Mouse (Mus musculus) embryonic facial prominence, embryonic 15.5 days (tissue): ENCODE results near the gene Cacna1c. TPM values are rescaled to one million over a fixed set of nuclear protein-coding genes. Genes with fewer than 3 reads are reported as not detected.
A peak's percentile ranks its signal among the peaks of the same experiment; 100 is the strongest.
"Not testable (repeated sequence)": the region's sequence is repeated elsewhere in the genome, so short reads cannot be mapped to it uniquely, and the experiment has no call there.

Source experiments
- ATAC-seq: fragments of 200-750 bp; cut with Nextera tagmentation; 2 replicates; pipeline ENCODE4 v1.8.0; 2017; ENCODE audit warnings: low read depth, moderate TSS enrichment; ENCODE audit not compliant: insufficient number of reproducible peaks, low FRiP score, low TSS enrichment
- H3K27ac ChIP-seq: fragments of 300-500 bp; sonication (generic); replicated peaks from 2 replicates; pipeline ENCODE4 v1.5.1; 2015; ENCODE audit warnings: mild to moderate bottlenecking, inconsistent platforms
- H3K27me3 ChIP-seq: fragments of 300-500 bp; sonication (generic); 2 replicates; pipeline ENCODE4 v1.6.1; 2015; ENCODE audit warnings: inconsistent platforms
- H3K36me3 ChIP-seq: fragments of 300-500 bp; sonication (generic); 2 replicates; pipeline ENCODE4 v1.6.1; 2015; ENCODE audit warnings: mild to moderate bottlenecking, inconsistent platforms
- H3K4me1 ChIP-seq: fragments of 300-500 bp; sonication (generic); 2 replicates; pipeline ENCODE4 v1.6.1; 2015; ENCODE audit warnings: inconsistent platforms
- H3K4me2 ChIP-seq: fragments of 300-500 bp; sonication (generic); replicated peaks from 2 replicates; pipeline ENCODE4 v1.6.1; 2015; ENCODE audit warnings: mild to moderate bottlenecking, inconsistent platforms
- H3K4me3 ChIP-seq: fragments of 300-500 bp; sonication (generic); replicated peaks from 2 replicates; pipeline ENCODE4 v1.5.1; 2015; ENCODE audit warnings: mild to moderate bottlenecking, inconsistent platforms
- H3K9ac ChIP-seq: fragments of 300-500 bp; sonication (generic); 2 replicates; pipeline ENCODE4 v1.6.1; 2015; ENCODE audit warnings: inconsistent platforms
- H3K9me3 ChIP-seq: fragments of 300-500 bp; sonication (generic); replicated peaks from 2 replicates; pipeline ENCODE4 v1.6.1; 2016; ENCODE audit warnings: inconsistent platforms
- WGBS: fragments of 180-500 bp; shearing (Covaris S2); methylation state at CpG from one replicate; pipeline ENCODE4 v1.1.7; 2015; 5-methylcytosine and 5-hydroxymethylcytosine counted together
- polyA plus RNA-seq: library from polyadenylated mRNA; unstranded; fragments of >200 nt; fragmentation: Nextera tagmentation; extraction: Ambion mirVana; gene quantifications from 2 replicates; pipeline ENCODE4 v1.2.1, GENCODE M21; 2015

Cacna1c gene
- polyA plus RNA-seq, 1 experiment from 2014 or later = 5.0 TPM

GRCm38 (mm10) chr6:118594070-118594469 is 602.1 kb downstream of the Cacna1c start:
- Histone ChIP-seq H3K4me3 (peak overlapping the region; percentile 34), H3K27me3 (peaks cover 14% of the 10 kb centered on the region; the same call in 1 of the 2 replicates), H3K4me1 (peaks cover 11% of the 10 kb centered on the region), H3K4me2 (peak overlapping the region; percentile 54), H3K27ac (no peak overlapping the region), H3K9me3 (no peaks in the 10 kb centered on the region), H3K36me3 (no peaks in the 10 kb centered on the region), H3K9ac (no peak overlapping the region)
- WGBS = 39% methylated on average over 10 of the region's 10 CpGs
- ATAC-seq = 0 out of 2 replicates have a peak, but pooled peaks have one; percentile 50

DNA sequence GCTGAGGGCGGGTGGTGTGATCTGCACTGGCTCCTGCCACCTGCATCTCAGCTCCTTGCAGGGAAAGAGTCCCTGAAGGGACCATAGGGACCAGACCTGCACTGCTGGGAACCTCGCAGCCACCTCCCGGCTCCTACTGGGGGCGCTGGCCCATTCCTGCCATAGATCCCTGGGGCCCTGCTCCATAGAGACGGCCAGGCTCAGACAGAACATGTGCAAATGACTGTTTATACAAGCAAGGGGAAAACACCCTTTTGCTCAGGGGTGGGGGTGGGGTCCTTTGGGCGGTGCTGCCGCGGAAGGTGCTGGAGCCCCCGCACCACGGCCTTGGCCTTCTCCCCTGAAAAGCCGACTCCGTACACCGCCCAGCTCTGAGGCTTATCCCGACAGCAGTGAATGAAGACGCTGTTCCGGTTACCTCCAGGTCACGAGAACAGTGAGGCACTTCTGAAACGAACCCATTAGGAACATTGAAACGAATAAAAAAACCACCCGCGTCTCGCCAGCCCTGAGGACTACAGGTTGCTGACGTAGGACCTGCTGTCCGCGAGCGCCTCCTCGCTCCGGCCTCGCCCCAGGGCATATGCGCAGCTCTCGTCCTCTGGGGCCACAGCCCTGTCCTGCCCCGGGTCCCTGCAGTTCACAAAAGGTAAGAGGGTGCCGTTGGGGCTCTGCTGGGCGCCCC is 602.7 kb downstream of the Cacna1c start:
- WGBS = 12% methylated on average over 34 of the region's 34 CpGs
- Histone ChIP-seq H3K36me3 (no peaks in the 10 kb centered on the region), H3K4me2 (peak overlapping the region; percentile 54), H3K27ac (no peak overlapping the region), H3K4me3 (peak overlapping the region; percentile 34), H3K4me1 (peaks cover 11% of the 10 kb centered on the region), H3K9me3 (no peaks in the 10 kb centered on the region), H3K9ac (no peak overlapping the region), H3K27me3 (peaks cover 14% of the 10 kb centered on the region; the same call in 1 of the 2 replicates)
- 0 out of 2 replicates have a peak, but pooled peaks have one; percentile 41 for ATAC-seq

DNA sequence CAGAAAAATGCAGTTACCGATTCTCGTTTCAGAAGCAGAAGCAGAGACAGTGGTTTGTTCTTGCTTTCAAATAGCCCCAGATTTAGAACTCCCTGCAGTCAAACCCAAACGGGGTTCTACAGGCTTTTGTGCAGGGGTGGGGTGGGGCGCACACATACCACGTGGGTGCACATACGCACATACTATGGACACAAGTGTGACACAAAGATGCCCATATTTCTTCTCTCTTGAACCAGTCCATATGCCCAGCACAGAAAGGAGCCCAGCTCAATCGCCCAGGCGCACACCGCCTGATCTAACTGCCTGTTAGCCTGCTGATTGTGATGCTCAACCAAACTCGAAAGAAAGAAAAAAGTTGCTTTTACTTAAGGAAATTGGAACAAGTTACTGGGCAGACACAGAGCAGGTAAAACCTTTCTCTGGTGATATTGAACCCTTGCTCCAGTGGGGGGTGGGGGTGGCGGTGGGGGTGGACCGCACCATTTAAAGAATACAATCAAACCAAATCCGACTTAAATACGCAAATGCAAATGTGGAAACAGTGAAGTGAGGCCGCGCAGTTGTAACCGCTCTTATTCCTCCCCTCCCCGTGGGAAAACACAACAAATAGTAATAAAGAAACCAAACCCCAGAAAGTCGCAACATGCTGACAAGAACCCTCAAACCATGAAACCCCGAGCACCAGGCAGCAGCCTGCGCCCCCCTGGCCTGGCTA is 603.4 kb downstream of the Cacna1c start:
- H3K9me3 ChIP-seq = no peaks in the 10 kb centered on the region
- peak overlapping the region; percentile 54 for H3K4me2 ChIP-seq
- peaks cover 11% of the 10 kb centered on the region for H3K4me1 ChIP-seq
- no peak overlapping the region for H3K27ac ChIP-seq
- H3K27me3 ChIP-seq = peaks cover 14% of the 10 kb centered on the region; the same call in 1 of the 2 replicates
- H3K36me3 ChIP-seq = no peaks in the 10 kb centered on the region
- no peak overlapping the region for H3K9ac ChIP-seq
- H3K4me3 ChIP-seq = peak overlapping the region; percentile 34
- WGBS = 35% methylated on average over 21 of the region's 21 CpGs
- ATAC-seq = no peak

- not testable (repeated sequence) for H3K9ac ChIP-seq, H3K27me3 ChIP-seq, H3K9me3 ChIP-seq, ATAC-seq, H3K36me3 ChIP-seq, H3K4me2 ChIP-seq, H3K27ac ChIP-seq, H3K4me1 ChIP-seq, H3K4me3 ChIP-seq
- 76% methylated on average over 4 of the region's 4 CpGs for WGBS
Measured at GRCm38 (mm10) chr6:118578741-118579140, 617.5 kb downstream of the Cacna1c start.

- H3K4me2 ChIP-seq = no peak overlapping the region
- no peaks in the 10 kb centered on the region for H3K27me3 ChIP-seq
- no peak overlapping the region for H3K9ac ChIP-seq
- WGBS = 47% methylated on average over 6 of the region's 6 CpGs
- no peak overlapping the region for H3K27ac ChIP-seq
- no peak for ATAC-seq
- no peaks in the 10 kb centered on the region for H3K4me1 ChIP-seq
- no peak overlapping the region for H3K4me3 ChIP-seq
- H3K36me3 ChIP-seq = no peaks in the 10 kb centered on the region
- no peaks in the 10 kb centered on the region for H3K9me3 ChIP-seq
Measured at GRCm38 (mm10) chr6:118574351-118574750, 621.9 kb downstream of the Cacna1c start.

GRCm38 (mm10) chr6:118567816-118568215 is 628.4 kb downstream of the Cacna1c start:
- no peak for ATAC-seq
- WGBS = 92% methylated on average over 3 of the region's 3 CpGs
- Histone ChIP-seq H3K27me3 (no peaks in the 10 kb centered on the region), H3K9ac (no peak overlapping the region), H3K36me3 (no peaks in the 10 kb centered on the region), H3K4me3 (no peak overlapping the region), H3K27ac (no peak overlapping the region), H3K9me3 (no peaks in the 10 kb centered on the region), H3K4me1 (peaks cover 7% of the 10 kb centered on the region), H3K4me2 (no peak overlapping the region)

DNA sequence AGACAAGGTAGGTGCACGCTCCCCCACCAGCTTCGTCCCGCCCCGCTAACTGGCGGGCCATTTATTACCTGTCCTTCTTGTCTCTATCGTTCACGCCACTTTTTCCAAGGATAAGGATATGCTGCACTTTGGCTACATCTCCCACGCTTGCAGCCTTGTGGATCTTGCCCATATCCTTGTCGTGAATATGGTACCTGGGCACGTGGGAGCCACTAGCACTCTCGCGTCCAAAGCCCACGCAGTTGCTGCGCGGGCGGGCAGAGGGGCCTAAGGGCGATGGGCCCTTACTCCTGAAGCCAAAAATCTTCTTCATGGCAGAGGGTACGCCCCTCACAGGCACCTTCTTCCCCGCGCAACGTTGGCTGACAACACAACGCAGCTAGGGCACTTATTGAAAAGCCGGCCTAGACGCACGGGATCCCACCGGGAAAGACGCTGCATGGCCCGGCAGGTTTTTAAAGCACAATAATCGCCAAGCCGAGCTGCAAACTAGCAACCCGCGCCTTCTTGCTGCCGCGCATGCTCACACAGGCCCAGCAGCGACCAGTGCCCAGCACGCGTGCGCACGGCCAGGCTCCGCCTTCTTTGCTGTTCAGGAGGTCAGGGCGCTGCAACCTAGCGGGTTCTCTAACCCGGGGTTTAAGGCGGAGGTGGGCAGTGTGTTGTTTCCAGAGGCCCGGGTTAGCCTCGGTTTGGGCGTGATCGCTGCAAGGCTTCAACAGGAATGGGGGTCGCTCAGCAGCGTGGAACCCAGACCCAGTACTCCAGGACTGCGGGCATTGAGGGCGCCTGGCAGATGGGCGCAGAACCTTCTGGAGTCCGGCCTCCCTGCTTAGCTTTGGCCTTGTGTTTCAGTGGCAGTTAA is 634.2 kb downstream of the Cacna1c start, which contains the start of gene Ankrd26:
TSS of gene Ankrd26 (minus strand) at position 482 of the 865 bp plus-strand sequence.
- Histone ChIP-seq H3K4me1 (peaks cover 27% of the 10 kb centered on the region), H3K27me3 (no peaks in the 10 kb centered on the region), H3K9ac (peak within 1 kb of the TSS; percentile 76), H3K9me3 (no peaks in the 10 kb centered on the region), H3K36me3 (peaks cover 16% of the 10 kb centered on the region), H3K4me3 (peak within 1 kb of the TSS; percentile 76), H3K27ac (peak within 1 kb of the TSS; percentile 83), H3K4me2 (peak within 1 kb of the TSS; percentile 91)
- peak; percentile 92 for ATAC-seq
- WGBS = 5% methylated on average over 54 of the region's 54 CpGs

DNA sequence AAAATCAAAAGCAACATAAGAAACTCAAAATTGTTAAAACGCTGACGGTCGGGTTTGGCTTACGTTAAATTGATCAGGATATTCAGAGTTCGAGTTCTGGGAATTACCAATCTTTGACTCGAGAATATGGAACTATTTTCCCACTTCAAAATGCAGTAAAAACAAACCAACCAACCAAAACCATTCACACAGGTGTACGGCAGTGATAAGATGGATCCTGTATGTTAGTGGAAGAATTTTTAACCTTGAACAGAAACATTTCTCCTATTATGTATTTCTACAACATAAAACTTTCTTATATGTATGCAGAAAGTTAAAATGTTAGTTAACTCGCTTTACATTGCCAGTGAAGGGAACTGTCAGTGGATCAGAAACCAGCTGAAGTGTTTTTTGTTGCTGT is 635.0 kb downstream of the Cacna1c start:
- H3K27ac ChIP-seq = no peak overlapping the region
- no peaks in the 10 kb centered on the region for H3K27me3 ChIP-seq
- H3K36me3 ChIP-seq = peaks cover 21% of the 10 kb centered on the region
- H3K9ac ChIP-seq = peak overlapping the region; percentile 76
- 73% methylated on average over 8 of the region's 8 CpGs for WGBS
- H3K4me2 ChIP-seq = peak overlapping the region; percentile 91
- ATAC-seq = no peak
- peaks cover 27% of the 10 kb centered on the region for H3K4me1 ChIP-seq
- peak overlapping the region; percentile 76 for H3K4me3 ChIP-seq
- no peaks in the 10 kb centered on the region for H3K9me3 ChIP-seq

DNA sequence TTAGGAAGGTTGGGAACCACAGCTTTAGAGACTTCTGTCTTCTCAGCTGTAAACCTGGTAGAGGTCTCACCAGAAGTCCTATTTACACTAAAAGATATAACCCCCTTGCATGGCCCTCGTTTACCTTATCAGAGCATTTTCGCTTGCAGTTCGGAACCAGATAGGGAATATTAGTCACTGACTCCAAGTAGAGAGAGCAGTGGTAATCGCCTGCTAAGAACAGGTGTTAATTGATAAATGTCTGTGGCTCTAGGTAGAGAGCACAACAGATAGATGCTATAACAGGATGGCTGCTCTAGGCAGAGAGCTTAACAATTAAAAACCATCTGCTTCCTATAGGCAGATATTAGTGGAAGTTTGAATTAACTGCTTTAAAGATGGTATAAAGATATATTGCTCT is 657.6 kb downstream of the Cacna1c start:
- ATAC-seq = no peak
- Histone ChIP-seq H3K36me3 (peaks cover 58% of the 10 kb centered on the region), H3K9ac (no peak overlapping the region), H3K4me2 (no peak overlapping the region), H3K9me3 (no peaks in the 10 kb centered on the region), H3K4me3 (no peak overlapping the region), H3K27me3 (no peaks in the 10 kb centered on the region), H3K4me1 (no peaks in the 10 kb centered on the region), H3K27ac (no peak overlapping the region)
- 93% methylated on average over 4 of the region's 4 CpGs for WGBS
